Mouse (Mus musculus): Measurements from ENCODE around the gene Mindy3. TPM values are rescaled to one million over a fixed set of nuclear protein-coding genes. Genes with fewer than 3 reads are reported as not detected.

The Mindy3 gene
- polyA plus RNA-seq, 1 experiment from 2014 or later, result 35.4 TPM

DNA sequence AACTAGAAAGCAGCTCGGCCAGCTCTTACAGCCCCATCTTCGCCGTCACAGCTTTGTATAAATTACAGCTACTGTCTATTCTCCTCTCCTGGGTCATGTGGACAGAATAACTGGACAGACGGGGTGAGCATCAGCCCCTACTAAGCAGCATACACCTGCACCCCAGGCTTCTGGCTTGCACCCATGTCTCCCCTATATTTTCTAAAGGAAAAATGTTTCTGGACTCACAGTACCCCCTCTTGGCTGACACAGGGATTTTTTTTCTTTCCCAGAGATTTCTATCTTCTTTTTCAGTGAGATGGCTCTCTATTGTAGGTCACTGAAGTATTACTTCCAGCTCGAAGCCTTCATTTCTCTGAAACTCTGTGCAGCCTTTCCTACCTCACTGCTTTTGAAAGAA is 122.0 kb downstream of the Mindy3 start:
- no peak overlapping the region for H3K27ac ChIP-seq (ENCODE audit: low read length)
- no peak for ATAC-seq (ENCODE audit: low FRiP score, low TSS enrichment)
- H3K4me3 ChIP-seq (ENCODE audit: low read length), result no peak overlapping the region
- no peaks in the 10 kb centered on the region for H3K9me3 ChIP-seq (ENCODE audit: low read length)
- H3K27me3 ChIP-seq (ENCODE audit: insufficient read depth, low read length), result 0 out of 2 replicates have a peak, but pooled peaks cover 4% of the 10 kb centered on the region
- H3K4me1 ChIP-seq (ENCODE audit: insufficient read depth, low read length), result peaks cover 31% of the 10 kb centered on the region
- H3K9ac ChIP-seq (replicated peaks; ENCODE audit: low read length), result no peak overlapping the region
- H3K36me3 ChIP-seq (ENCODE audit: insufficient read depth, low read length), result no peaks in the 10 kb centered on the region
- WGBS, result 74% methylated on average over 5 of the region's 5 CpGs
- no peak overlapping the region for H3K4me2 ChIP-seq (replicated peaks; ENCODE audit: low read depth, low read length)

Other genes with a start within 250 kb of the Mindy3 start
- gene Itga8, start 117.5 kb downstream of the Mindy3 start, polyA plus RNA-seq (2015; fragmentation: Nextera tagmentation; extraction: Ambion mirVana), result 43.3 and 45.4 TPM in 2 replicates